Mouse (Mus musculus) thymus, postnatal 10 days (tissue): ENCODE measurements at regions not wholly inside any gene's neighbourhood (a gene's known extent, or its start where the extent isn't known, plus 50 kb on each side); places are given as distances from the start of the nearest gene placed in this dataset.
"Not testable (repeated sequence)": the region's sequence is repeated elsewhere in the genome, so short reads cannot be mapped to it uniquely, and the experiment has no call there.

Source experiments
- DNase-seq, 2 experiments: peaks; one replicate each; pipeline ENCODE4 v3.0.0; 2021; ENCODE audit warnings: low spot score in 2 of 2

GRCm38 (mm10) chr8:20285523-20285922 lies 77.5 kb downstream of the Gm15319 start:
- DNase-seq, result not testable (repeated sequence)

- peak in 1 of 2 experiments; percentile 15 for DNase-seq
Measured at GRCm38 (mm10) chr8:20284856-20285255, 78.2 kb downstream of the Gm15319 start.

- not testable (repeated sequence) for DNase-seq
Measured at GRCm38 (mm10) chr8:20283141-20283540, 79.9 kb downstream of the Gm15319 start.

GRCm38 (mm10) chr8:20281201-20281887 lies 81.7 kb downstream of the Gm15319 start:
- DNase-seq, result peak in 1 of 2 experiments; percentile 6

- DNase-seq, result not testable (repeated sequence)
Measured at GRCm38 (mm10) chr8:20277701-20278100, 85.3 kb downstream of the Gm15319 start.

GRCm38 (mm10) chr8:20276661-20277060 lies 86.3 kb downstream of the Gm15319 start:
- not testable (repeated sequence) for DNase-seq

- DNase-seq, result peak in 1 of 2 experiments; percentile 3
Measured at GRCm38 (mm10) chr8:20273844-20274243, 89.2 kb downstream of the Gm15319 start.

DNA sequence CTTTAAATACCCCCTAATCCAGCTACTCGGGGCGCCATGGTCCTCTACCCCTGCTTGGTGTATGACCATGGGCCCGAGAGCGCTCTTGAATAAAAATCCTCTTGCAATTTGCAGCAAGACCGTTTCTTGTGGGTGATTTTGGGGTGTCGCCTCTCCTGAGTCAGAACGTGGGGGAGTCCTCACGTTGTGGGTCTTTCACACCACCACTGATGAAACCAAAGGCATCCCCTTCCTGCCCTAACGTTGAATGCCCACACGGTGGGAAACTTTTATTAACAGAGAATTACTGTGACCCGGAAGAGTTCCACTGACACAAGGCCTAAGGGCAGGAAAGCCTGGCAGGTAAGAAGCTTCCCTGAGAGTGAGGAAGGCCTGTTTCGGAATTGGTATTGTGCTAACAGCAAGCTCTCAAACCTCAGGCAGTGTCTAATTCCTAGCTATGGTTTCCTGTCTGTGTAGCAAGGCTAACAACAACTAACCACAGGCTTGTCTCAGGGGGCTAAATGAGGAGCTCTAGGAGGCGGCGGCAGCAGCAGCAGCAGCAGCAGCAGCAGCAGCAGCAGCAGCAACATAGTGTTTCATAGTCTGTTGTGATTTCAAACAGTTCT lies 95.4 kb downstream of the Gm15319 start:
- DNase-seq, result peak in 1 of 2 experiments; percentile 2

- DNase-seq, result peak; percentile 18 to 49
Measured at GRCm38 (mm10) chr8:20266776-20267175, 96.2 kb downstream of the Gm15319 start.

- DNase-seq, result not testable (repeated sequence)
Measured at GRCm38 (mm10) chr8:20264612-20265011, 98.4 kb downstream of the Gm15319 start.

- DNase-seq, result peak in 1 of 2 experiments; percentile 36
Measured at GRCm38 (mm10) chr8:20264106-20264505, 98.9 kb downstream of the Gm15319 start.

GRCm38 (mm10) chr8:20262847-20263570 lies 100.0 kb downstream of the Gm15319 start:
- peak in 1 of 2 experiments; percentile 28 for DNase-seq

GRCm38 (mm10) chr8:20262253-20262652 lies 100.8 kb downstream of the Gm15319 start:
- peak in 1 of 2 experiments; percentile 15 for DNase-seq

DNA sequence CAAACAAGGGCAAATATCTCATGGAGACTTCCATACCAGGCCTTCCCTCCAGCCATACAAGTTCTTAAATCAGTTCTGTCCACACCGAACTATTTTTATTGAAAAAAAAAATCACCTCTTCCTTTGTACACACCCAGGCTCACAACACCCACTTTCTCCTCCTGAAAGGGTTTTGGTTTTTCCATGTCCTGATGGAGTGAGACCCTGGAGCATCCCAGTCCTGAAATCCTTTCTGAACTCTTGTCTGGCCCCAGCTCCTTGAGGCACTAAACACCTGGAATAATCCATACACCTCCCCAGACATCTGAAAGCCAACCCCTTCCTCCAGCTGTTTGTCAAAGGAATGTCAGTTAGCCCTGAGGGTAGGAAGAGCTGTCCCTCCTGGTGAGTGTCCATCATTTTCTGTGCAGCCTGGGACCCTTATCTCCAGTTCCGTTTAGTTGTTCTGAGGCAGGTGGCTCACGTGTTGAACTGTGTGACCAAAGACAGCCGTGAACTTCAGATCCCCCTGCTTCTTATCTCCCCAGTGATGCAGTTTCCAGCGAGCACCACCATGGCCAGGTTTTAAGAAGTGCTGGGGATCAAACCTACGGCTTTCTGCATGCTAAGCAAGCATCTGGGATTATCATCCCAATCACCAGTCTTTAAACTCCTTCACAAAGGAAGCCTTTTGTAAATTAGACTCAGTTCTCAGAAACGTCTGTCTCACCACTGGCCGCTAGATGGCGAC lies 101.4 kb downstream of the Gm15319 start:
- DNase-seq, result not testable (repeated sequence)

DNA sequence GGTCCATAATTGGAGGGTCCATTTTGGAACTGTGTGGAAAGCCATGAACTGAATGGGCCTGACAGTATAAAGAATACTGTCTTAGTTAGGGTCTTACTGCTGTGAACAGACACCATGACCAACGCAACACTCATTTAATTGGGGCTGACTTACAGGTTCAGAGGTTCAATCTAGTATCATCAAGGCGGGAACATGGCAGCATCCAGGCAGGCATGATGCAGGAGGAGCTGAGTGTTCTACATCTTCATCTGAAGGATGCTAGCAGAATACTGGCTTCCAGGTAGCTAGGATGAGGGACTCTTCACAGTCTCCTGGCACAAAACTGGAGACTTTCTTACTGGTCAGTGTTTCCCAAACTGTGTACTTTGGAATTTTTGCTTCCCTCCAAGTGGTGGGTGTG lies 102.0 kb downstream of the Gm15319 start:
- peak; percentile 35 to 39 for DNase-seq

DNA sequence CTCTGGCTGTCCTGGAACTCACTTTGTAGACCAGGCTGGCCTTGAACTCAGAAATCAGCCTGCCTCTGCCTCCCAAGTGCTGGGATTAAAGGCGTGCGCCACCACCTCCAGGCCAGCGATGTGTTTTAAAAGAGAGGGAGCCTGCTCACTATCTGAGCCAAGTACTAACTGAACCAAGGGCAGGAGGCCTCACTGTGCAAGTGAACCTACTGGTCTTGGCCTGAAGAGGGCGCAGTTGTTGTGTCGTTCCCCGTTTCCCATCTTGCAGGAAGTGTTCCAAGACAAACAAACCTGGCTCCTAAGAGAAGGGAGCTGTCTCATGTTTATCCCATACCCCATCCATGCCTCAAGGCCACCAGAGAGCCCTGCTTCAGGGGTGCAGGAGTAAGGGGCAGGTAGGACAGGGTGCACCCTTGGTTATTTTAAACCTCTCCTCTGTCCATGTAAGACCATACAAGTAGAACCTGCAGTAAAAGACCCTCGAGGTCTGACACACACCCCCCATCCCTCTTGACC lies 102.8 kb downstream of the Gm15319 start:
- not testable (repeated sequence) for DNase-seq

DNA sequence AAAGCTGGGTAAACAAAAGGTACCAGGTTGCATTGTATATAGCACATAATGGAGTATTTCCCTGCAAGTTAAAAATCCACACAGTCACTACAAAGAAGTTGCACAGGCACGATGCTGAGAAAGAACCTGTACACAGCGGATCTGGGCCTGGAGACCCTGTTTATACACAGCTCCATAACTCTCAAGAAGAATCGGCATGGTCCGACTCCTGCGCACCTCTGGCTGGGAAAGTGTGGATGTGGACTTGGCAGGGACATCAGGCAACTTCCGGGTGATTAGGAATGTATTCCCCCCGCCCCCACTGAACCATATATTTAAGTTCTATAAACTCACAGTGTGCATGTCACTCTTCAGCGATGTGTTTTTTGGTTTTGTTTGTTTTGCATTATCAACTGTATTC lies 103.3 kb downstream of the Gm15319 start:
- DNase-seq, result peak in 1 of 2 experiments; percentile 4
